Comparison of ENCODE assay signal across 17 mouse cellular contexts in the genomic region with DNA sequence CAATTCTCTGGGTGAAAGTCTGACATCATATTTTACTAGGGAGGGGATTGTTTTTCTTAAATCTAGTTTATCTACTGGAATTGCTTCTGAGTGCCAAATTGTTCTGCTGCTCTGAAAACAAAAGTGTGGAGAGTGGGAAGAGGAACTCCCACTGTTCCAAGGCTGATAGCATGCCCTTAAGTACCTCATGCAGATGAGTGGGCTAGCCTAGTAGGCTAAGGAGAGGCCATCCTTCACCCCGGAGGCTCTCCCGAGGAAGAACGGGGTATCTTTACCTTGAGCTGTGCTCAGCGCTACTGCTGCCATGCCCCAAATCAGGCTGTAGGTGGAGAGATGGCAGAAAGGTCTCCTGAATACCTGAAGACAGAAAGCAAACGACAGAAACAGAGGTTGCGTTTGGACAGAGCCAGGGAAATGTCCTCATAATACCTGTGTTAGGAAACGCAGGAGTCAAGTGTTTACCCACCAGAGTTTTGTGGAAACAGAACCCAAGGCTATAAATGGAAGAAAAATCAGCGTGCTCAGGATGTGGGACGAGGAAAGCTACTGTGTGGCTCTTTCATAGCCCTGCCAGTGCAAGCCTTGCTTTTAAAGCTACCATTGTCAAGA. TPM values are rescaled to one million over a fixed set of nuclear protein-coding genes. Genes with fewer than 3 reads are reported as not detected.
DNase-seq lines count a peak whose midpoint lies in the region; ATAC-seq lines count a peak whose summit lies in the region.
"Had no signal": no experiment of that assay in that cellular context is flagged by ENCODE, and none has a peak within 500 bp of the region (broad histone marks: within the 10 kb centered on the region; RNA-seq: fewer than 3 reads in every experiment).

No protein-coding gene starts in this region.

- no peak overlapping the region for H3K4me3 ChIP-seq in limb, embryonic 12.5 days (replicated peaks)
- no peak overlapping the region for H3K4me3 ChIP-seq in limb, embryonic 10.5 days
- H3K4me3 ChIP-seq in brown adipose tissue, adult 24 weeks (ENCODE audit: insufficient read depth, low read depth, low read length): no peak overlapping the region
- H3K4me3 ChIP-seq: forebrain, embryonic 10.5 days; liver, embryonic 15.5 days had no signal

- no peak overlapping the region for H3K9ac ChIP-seq in limb, embryonic 12.5 days (replicated peaks)
- H3K9ac ChIP-seq: liver, embryonic 15.5 days had no signal

- intact Hi-C loops in gastrocnemius, postnatal 36 days (cut with DNase I): no loop called here

- H3K4me1 ChIP-seq in limb, embryonic 12.5 days (replicated peaks): no peaks in the 10 kb centered on the region
- no peaks in the 10 kb centered on the region for H3K4me1 ChIP-seq in limb, embryonic 10.5 days
- peaks cover 19% of the 10 kb centered on the region for H3K4me1 ChIP-seq in brown adipose tissue, adult 24 weeks (ENCODE audit: control insufficient read depth, insufficient read depth, insufficient read length, low read length)
- H3K4me1 ChIP-seq: forebrain, embryonic 10.5 days; liver, embryonic 15.5 days had no signal

- no peaks in the 10 kb centered on the region for H3K9me3 ChIP-seq in limb, embryonic 12.5 days
- no peaks in the 10 kb centered on the region for H3K9me3 ChIP-seq in limb, embryonic 10.5 days (replicated peaks)
- H3K9me3 ChIP-seq: forebrain, embryonic 10.5 days; G1E; liver, embryonic 15.5 days had no signal

- ATAC-seq in limb, embryonic 12.5 days (ENCODE audit: insufficient number of reproducible peaks, insufficient read depth, low FRiP score, low TSS enrichment, low read depth): no peak

- no peak overlapping the region for H3K4me2 ChIP-seq in limb, embryonic 12.5 days
- H3K4me2 ChIP-seq: liver, embryonic 15.5 days; midbrain, embryonic 11.5 days had no signal

- DNase-seq in heart, adult 11 months: peak; percentile 93
- no peak for DNase-seq in heart, adult 8-10 months (ENCODE audit: low spot score)
- no peak for DNase-seq in limb, embryonic 10.5 days (ENCODE audit: low spot score)
- peak; percentile 75 for DNase-seq in lung, postnatal 36 days
- DNase-seq in thymus, postnatal 0 days (ENCODE audit: low spot score): no peak
- DNase-seq in gastrocnemius, postnatal 36 days: no peak
- DNase-seq: adrenal gland, postnatal 25 days; B cell, adult 2 months; cerebellum, adult 18-20 months; kidney, adult 18-20 months; thymus, postnatal 14 days had no signal

- H3K36me3 ChIP-seq in limb, embryonic 12.5 days: no peaks in the 10 kb centered on the region
- no peaks in the 10 kb centered on the region for H3K36me3 ChIP-seq in limb, embryonic 10.5 days
- H3K36me3 ChIP-seq: forebrain, embryonic 10.5 days; G1E; liver, embryonic 15.5 days had no signal

- WGBS in limb, embryonic 12.5 days: 60% methylated on average over 9 of the region's 9 CpGs
- 68% methylated on average over 9 of the region's 9 CpGs for WGBS in limb, embryonic 10.5 days

- H3K27ac ChIP-seq in limb, embryonic 12.5 days: 0 out of 2 replicates have a peak overlapping the region, but pooled peaks have one; percentile 7
- no peak overlapping the region for H3K27ac ChIP-seq in limb, embryonic 10.5 days
- peak overlapping the region; percentile 72 for H3K27ac ChIP-seq in brown adipose tissue, adult 24 weeks (replicated peaks; ENCODE audit: low read depth, low read length)
- H3K27ac ChIP-seq: forebrain, embryonic 10.5 days; liver, embryonic 15.5 days had no signal

- no peaks in the 10 kb centered on the region for H3K27me3 ChIP-seq in limb, embryonic 12.5 days
- H3K27me3 ChIP-seq in limb, embryonic 10.5 days (ENCODE audit: low read depth, poor library complexity, severe bottlenecking): no peaks in the 10 kb centered on the region
- H3K27me3 ChIP-seq: liver, embryonic 15.5 days had no signal

RNA-seq across cellular contexts. Expression of a gene that starts 8.8 kb away (rescaled TPM):
- 10 to 100 TPM; 40.5 to 94.2 (median 53.1) TPM for total RNA-seq in heart, adult 8-10 months (2022)
- polyA plus RNA-seq in limb, embryonic 12.5 days (2016; fragmentation: Nextera tagmentation; extraction: Ambion mirVana): 8.8 and 13.6 TPM in 2 replicates
- 2.3 and 3.7 TPM in 2 replicates for polyA plus RNA-seq in limb, embryonic 10.5 days (2016; fragmentation: Nextera tagmentation; extraction: Ambion mirVana)
- polyA plus RNA-seq in brown adipose tissue, adult 24 weeks (2012; ENCODE audit: insufficient read depth, insufficient read length, missing spikeins): 39.3 and 47.9 TPM in 2 replicates
- polyA plus RNA-seq in thymus, postnatal 0 days (2015; fragmentation: Nextera tagmentation; extraction: Ambion mirVana): 63.7 and 79.1 TPM in 2 replicates
- total RNA-seq in gastrocnemius, postnatal 36 days (2021): 10 to 100 TPM; 15.9 to 21.4 TPM
- total RNA-seq: G1E had no signal
- polyA plus RNA-seq: G1E had no signal

Comparison
In these comparisons a context has a peak if more than half of its experiments do, and no peak if none do; other contexts are left out.
1. DNase-seq: peak in heart, adult 11 months (single experiment) and lung, postnatal 36 days (single experiment); none in heart, adult 8-10 months (single experiment), limb, embryonic 10.5 days (single experiment), thymus, postnatal 0 days (single experiment) and gastrocnemius, postnatal 36 days (0 of 2).